Mouse (Mus musculus) layer of hippocampus, adult 2 months (tissue): Measurements from ENCODE around the gene Hist1h2bf. TPM values are rescaled to one million over a fixed set of nuclear protein-coding genes. Genes with fewer than 3 reads are reported as not detected.
A peak's percentile ranks its signal among the peaks of the same experiment; 100 is the strongest.
"Not testable (repeated sequence)": the region's sequence is repeated elsewhere in the genome, so short reads cannot be mapped to it uniquely, and the experiment has no call there.

Experiments
- DNase-seq, 2 experiments: peaks; one replicate each; pipeline ENCODE4 v3.0.0; 2022; ENCODE audit warnings: low spot score in 2 of 2
- H3K27ac ChIP-seq: fragments of 200-600 bp; 2 replicates; pipeline ENCODE4 v1.8.1; 2022
- H3K4me3 ChIP-seq: fragments of 200-600 bp; 2 replicates; pipeline ENCODE4 v1.8.1; 2022; ENCODE audit warnings: mild to moderate bottlenecking
- CTCF ChIP-seq: fragments of 200-600 bp; conservative IDR thresholded peaks from 2 replicates; pipeline ENCODE4 v1.8.1; 2022; ENCODE audit warnings: antibody characterized with exemption, mild to moderate bottlenecking, moderate library complexity
- total RNA-seq, 2 experiments: library from RNA; stranded (reverse); gene quantifications; 2 replicates each; pipeline ENCODE4 v1.2.3; 2021

The Hist1h2bf gene
- total RNA-seq, 2 experiments from 2014 or later, result 22.8 to 29.6 TPM

DNA sequence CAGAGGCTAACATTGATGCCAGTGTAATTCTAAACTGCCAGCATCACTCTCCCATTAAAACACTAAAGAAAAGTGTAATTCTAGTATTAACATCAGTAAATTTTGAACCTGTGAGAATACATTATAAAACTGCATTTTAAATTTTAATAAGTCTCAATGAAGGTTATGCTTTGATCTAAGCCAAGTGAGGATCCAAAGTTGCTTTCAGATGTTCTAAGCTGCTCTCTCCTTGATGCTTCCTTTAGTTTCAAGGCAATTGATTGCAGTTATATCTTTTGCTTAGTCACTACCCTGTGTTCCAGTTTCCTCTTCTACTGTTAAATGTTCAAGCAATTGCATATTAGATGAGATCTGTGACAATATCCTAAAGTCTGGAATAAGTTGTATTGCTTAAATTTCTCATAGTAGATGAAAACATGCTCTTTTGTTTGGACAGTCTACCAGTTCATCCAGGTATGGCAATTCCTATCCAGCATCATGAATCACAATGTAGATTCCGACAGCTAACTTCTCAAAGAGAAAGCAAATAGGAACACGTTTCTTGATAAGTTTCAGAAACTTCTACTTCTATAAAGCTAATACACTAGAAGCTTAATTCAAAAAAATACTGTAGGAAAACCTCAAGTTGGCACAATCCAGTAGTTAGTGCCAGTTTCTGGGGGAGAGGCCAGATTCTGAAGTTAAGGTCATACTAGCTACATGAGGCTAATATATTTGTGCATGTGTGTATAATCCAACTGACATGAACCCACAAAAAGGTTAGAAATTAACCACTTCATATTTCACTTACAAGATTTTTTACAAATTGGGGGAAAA is 1.6 kb downstream of the Hist1h2bf start:
- TF ChIP-seq CTCF, result no peak
- peak overlapping the region; percentile 73 for H3K4me3 ChIP-seq
- no peak for DNase-seq
- peak overlapping the region; percentile 95 for H3K27ac ChIP-seq

DNA sequence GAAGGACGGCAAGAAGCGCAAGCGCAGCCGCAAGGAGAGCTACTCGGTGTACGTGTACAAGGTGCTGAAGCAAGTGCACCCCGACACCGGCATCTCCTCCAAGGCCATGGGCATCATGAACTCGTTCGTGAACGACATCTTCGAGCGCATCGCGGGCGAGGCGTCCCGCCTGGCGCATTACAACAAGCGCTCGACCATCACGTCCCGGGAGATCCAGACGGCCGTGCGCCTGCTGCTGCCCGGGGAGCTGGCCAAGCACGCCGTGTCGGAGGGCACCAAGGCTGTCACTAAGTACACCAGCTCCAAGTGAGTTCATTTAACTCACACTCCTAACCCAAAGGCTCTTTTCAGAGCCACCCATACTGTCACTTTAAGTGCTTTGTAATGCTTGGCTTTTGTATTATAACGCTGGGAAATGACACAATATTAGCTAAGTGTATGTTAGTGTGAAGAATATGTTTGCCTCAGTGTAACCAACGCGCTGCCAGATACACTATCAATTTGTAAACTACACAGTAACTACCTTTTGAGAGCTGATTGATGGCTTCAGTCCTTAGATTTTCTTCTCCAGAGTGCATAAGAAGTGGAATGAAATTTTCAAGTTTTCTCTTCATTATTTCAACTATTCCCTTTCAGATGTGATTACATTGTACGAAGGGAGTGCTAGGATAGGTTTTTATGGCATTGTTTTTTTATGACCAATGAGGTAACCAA is 2.3 kb downstream of the Hist1h2bf start:
- H3K4me3 ChIP-seq, result peak overlapping the region; percentile 73
- not testable (repeated sequence) for DNase-seq
- peak overlapping the region; percentile 95 for H3K27ac ChIP-seq

GRCm38 (mm10) chr13:23571022-23571503 is 2.9 kb downstream of the Hist1h2bf start, which contains the start of the genes Hist1h2ae and Hist1h2bg:
Hist1h2ae (minus strand) TSS chr13:23571220.
Hist1h2bg (plus strand) TSS chr13:23571396.
- peak; percentile 72 to 92 for DNase-seq
- no peak for TF ChIP-seq CTCF
- Histone ChIP-seq H3K27ac (peak within 1 kb of the TSS; percentile 95), H3K4me3 (peak within 1 kb of the TSS; percentile 73)

- H3K27ac ChIP-seq, result peak overlapping the region; percentile 95
- DNase-seq, result not testable (repeated sequence)
- H3K4me3 ChIP-seq, result peak overlapping the region; percentile 73
These were observed 3.6 kb downstream of the Hist1h2bf start for GRCm38 (mm10) chr13:23570261-23571021.

- TF ChIP-seq CTCF, result no peak
- no peak overlapping the region for H3K27ac ChIP-seq
- DNase-seq, result no peak
- no peak overlapping the region for H3K4me3 ChIP-seq
These were observed 9.5 kb downstream of the Hist1h2bf start for GRCm38 (mm10) chr13:23564482-23564881.

GRCm38 (mm10) chr13:23562699-23563462 is 11.1 kb downstream of the Hist1h2bf start:
- peak overlapping the region; percentile 73 for H3K4me3 ChIP-seq
- DNase-seq, result no peak
- peak; percentile 81 for TF ChIP-seq CTCF
- peak overlapping the region; percentile 97 for H3K27ac ChIP-seq

DNA sequence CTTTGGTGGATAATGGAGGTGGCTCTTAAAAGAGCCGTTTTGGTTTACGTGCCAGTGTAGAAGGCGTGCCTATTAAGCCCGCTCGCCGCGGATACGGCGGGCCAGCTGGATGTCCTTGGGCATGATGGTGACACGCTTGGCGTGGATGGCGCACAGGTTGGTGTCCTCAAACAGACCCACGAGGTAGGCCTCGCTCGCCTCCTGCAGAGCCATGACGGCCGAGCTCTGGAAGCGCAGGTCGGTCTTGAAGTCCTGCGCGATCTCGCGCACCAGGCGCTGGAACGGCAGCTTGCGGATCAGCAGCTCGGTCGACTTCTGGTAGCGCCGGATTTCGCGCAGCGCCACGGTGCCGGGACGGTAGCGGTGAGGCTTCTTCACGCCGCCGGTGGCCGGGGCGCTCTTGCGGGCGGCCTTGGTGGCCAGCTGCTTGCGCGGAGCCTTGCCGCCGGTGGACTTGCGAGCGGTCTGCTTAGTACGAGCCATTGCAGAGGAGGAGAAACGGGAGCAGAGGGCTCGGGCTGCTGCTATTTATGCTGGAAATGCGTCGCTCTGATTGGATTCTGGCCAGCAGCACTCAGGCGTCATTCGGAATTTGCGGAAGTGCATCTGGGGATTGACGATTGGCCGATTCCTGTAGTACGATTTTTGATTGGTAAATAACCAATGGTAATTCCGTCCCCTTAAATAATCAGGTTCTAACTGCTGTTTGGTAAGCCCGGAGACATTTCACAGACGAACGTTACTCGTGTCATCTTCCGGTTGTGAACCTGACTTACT is 11.9 kb downstream of the Hist1h2bf start, which contains the start of gene Hist1h3e:
Hist1h3e (minus strand) TSS at position 487 of the 777 bp plus-strand sequence.
- DNase-seq, result peak; percentile 93 to 96
- peak within 1 kb of the TSS; percentile 73 for H3K4me3 ChIP-seq
- H3K27ac ChIP-seq, result peak within 1 kb of the TSS; percentile 97

DNA sequence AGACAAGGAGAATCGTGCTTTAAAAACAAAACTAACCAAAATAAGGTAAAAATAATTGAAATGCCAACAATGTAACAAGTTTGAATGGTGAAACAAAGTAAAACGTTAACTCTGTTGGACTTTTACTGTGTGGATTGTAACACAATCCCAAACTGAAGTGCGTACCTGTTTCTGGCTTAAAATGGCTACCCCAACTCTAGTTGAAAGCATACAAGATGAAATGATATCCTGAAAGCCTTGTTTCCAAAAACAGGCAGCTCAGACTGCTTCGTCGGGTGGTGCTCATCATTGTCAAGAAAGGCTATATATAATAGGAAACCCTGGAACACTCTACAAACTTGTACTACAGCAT is 12.5 kb downstream of the Hist1h2bf start:
- Histone ChIP-seq H3K4me3 (peak overlapping the region; percentile 73), H3K27ac (peak overlapping the region; percentile 97)
- not testable (repeated sequence) for DNase-seq

GRCm38 (mm10) chr13:23560699-23561098 is 13.3 kb downstream of the Hist1h2bf start:
- H3K27ac ChIP-seq, DNase-seq, H3K4me3 ChIP-seq: not testable (repeated sequence)

DNA sequence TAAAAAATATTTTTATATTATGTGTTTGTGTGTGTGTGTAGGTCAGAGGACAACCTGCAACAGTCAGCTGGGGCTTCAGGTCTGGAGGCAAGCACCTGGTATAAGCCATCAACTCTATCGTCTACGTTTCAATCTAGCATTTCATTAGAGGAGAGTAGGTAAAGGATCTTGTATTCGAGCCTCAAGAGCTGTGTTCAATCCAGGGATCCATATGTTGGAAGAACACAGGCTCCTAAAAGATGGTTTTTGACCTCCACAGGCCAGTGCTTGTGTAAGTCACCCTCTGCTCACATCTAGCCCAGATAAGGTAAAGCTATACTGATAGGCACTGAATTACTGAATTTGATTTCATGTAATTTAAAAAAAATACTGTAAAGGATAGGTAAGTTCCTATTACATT is 17.1 kb downstream of the Hist1h2bf start:
- H3K4me3 ChIP-seq, result no peak overlapping the region
- H3K27ac ChIP-seq, result peak overlapping the region; percentile 78; the same call in 1 of the 2 replicates
- no peak for DNase-seq
- no peak for TF ChIP-seq CTCF

- TF ChIP-seq CTCF, result no peak
- peak; percentile 66 to 85 for DNase-seq
- H3K27ac ChIP-seq, result peak overlapping the region; percentile 78
- peak overlapping the region; percentile 62 for H3K4me3 ChIP-seq
These were observed 18.1 kb downstream of the Hist1h2bf start for GRCm38 (mm10) chr13:23555839-23556416.
